Mouse (Mus musculus) kidney, adult 8-10 months (tissue): ENCODE measurements around the gene Ndufaf5.
"Not testable (repeated sequence)": the region's sequence is repeated elsewhere in the genome, so short reads cannot be mapped to it uniquely, and the experiment has no call there.

Source experiments
- DNase-seq, 2 experiments: peaks; one replicate each; pipeline ENCODE4 v3.0.0; 2022

Gene Ndufaf5

DNA sequence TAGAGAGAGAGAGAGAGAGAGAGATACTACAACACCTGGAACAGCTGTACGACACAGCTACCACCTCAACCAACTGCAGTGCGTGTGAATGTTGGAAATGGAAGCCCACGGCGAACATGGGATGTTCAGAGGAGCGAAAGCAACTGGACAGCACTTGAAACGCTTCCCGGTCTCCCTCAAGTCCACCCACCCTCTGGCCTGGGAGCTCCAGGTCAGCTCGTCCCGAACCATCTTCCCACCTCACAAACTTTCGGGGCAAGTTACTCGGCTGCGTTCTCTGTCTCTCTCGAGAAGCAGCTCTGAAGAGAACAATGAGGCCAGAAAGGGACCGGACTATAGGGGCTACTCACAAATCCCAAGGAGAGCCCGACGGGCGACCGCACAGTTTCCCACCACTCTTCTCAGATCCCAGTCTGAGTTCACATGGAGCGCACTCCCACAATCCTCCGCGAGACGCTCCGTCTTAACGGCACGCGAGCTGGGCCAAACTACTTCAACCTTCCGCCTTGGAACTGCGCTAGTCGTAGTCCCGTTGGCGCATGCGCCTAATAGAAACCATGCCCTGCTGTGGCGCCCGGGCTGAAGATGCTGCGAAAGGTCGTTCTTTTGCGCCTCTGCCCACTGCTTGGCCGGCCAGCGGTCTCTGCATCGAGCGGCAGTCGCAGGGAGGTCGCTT is at the start of gene Ndufaf5, which contains the start of gene Esf1:
TSS of gene Ndufaf5 (plus strand) at position 523 of the 676 bp plus-strand sequence.
TSS of gene Esf1 (minus strand) at position 438 of the 676 bp plus-strand sequence.
- DNase-seq: peak; percentile 96 to 99

DNA sequence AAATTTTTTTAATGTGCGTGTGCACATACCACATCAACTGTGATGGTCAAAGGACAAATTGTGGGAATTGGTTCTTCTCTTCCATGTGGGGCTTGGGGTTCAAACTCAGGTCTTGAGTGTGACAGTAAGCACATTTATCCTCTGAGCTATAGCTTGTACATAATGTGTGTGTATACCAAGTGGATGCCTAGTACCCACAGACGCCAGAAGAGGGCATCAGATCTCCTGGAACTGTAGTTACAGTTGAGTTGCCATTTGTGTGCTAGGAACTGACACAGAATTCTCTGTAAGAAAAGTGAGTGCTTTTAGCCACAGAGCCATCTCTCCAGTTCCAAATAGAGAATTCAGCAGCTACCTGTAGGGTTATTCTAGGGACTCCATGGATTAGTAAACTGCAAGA is 44.9 kb upstream of the Ndufaf5 start:
- no peak for DNase-seq

DNA sequence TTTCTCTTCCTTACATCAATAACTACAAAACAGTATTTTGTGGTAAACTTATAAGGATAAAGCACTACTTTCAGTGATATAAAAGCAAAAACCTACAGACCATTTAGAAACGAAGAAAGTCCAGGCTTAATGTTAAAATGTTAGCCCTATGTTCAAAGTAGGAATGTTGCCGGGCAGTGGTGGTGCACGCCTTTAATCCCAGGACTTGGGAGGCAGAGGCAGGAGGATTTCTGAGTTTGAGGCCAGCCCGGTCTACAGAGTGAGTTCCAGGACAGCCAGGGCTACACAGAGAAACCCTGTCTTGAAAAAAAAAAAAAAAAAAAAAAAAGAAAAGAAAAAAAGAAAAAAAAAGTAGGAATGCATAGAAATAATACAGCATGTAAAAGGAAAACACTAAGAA is 18.7 kb upstream of the Ndufaf5 start, which contains the start of gene Gm17374:
TSS of gene Gm17374 (plus strand) at position 301 of the 400 bp plus-strand sequence.
- DNase-seq: not testable (repeated sequence)

DNA sequence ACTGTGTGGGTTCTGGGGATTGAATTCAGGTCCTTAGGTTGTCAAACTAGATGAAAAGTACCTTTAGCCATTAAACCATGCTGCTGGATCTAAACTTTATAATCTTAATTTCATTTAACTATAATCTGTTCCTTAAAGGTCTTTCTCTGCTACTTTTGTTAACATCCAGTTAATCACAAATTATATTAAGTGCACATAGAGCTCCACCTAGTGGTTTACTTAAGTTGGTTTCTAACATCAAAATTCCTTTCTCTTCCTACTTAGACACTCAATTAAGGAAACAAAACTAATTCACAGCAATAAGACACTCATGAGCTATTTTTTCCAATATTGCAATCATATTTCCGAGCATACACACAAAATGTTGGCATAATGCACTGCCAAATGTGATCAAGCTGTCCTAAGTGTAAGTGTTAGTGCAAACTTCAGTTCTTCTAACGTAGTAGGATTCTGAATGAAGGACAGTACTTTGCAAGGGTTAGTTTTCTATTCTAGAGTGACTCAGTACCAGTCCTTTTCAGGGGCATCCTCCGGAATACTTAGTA is 11.2 kb upstream of the Ndufaf5 start:
- no peak for DNase-seq

DNA sequence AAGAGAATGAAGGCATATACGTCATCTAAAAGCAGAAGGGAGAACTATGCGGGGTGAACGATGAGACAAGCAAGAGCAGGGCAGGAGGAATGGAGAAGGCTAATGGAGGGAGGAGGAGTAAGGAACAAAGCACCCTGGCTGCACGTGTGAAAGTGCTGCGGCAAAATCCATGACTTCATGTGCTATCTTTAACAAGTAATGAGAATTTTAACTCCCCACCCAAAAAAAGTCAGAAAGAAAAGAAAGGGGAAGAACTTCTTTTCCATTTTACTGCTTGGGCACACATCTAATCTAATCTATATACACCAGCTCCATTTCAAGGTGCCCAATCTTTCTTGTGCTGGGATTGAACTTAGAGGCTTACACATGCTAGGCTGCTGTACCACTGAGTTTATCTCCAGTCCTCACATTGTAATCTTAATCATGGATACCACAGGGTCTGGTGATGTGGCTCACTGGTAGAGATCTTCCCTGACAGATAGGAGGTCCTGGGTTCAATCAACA is 7.0 kb upstream of the Ndufaf5 start:
- no peak for DNase-seq

DNA sequence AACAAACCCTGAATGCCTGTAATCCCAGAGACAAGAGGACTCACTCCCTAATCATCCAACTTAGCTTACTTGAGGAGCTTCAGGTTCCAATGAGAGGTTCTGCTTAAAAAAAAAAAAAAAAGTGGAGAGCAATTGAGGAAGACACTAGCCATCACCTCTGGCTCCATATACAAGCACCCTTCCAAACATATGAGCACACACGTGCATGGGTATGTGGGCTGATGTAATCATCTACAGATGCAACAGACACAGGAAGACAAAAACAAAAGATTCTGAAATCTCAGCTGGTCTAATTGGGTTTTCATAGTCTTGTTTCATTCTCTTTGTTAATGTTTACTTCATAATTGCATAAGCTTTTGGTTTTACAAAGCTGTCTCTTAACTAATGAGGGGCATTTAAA is 1.4 kb upstream of the Ndufaf5 start:
- no peak for DNase-seq

DNA sequence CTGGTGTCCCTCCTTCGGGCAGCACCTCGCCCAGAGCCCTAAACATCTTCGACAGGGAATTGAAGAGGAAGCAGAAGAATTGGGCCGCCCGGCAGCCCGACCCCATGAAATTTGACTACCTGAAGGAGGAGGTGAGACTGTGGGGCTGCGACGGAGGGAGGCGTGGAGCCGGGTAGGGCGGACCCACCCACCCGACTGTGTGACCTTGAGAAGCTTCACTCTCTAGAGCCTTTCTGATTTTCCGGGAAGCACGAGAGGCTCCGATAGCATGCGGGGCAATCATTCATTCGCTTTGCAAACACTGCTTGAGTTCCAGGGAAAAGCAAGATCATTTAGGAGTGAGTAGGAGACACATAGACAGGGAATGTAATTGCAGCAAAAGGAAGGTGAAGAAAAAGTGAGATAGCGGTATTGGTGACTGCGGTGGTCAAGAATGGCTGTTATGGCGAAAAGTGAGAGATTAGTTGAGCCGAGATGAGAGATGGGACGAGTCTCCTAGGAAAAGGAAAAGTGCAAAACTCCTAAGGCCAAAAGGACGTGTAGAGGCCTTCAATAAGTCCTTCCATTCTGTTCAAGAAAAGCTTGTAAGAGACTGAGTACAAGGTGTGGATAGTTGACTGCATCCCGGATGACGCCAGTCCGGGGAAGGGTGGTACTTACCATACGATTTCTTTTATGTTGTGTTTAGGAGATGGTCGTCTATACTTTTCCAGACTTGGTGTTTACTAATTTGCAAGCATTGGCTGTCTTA is 529 bp downstream of the Ndufaf5 start:
- peak in 1 of 2 experiments; percentile 1 for DNase-seq

DNA sequence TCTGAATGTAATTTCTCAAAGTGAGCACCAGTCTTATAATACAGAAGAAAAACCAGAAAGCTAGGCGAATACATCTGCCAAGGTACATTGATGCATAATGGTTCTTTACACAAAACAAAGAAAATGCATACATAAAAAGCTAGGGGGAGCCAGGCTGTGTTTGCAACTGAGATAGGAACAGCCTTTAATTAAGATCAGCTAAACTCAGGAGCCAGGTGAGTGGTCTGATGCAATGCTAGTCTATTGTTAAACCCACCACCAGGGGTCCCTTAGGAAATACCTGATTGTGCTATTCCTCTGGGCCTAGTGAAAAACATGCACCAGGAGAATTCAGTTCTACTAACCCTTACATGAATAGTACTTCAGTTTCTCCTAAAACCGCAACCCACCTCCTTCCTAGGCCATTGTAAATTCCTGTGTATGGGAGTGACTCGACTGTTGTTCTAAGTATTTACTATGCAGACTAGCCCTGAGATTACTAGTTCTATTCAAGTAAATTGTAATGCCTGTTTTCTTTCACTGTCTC is 15.3 kb downstream of the Ndufaf5 start:
- not testable (repeated sequence) for DNase-seq

DNA sequence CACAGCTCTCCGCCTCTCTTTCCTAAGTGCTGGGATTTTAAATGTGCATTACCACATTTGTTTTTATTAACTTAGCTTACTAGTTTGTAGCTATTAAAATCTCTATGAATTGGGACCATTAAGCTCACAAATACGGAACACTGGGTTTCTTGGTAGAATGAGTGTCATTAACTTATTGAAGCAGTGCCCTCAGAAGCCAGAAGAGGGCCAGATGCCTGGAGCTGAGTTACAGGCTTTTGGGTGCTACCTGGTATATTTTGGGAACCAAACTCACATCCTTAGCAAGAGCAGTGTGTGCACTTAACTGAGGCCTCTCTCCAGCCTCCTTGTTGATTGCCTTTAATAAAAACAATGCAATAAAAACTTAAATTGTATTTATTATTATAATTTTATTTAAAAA is 30.3 kb downstream of the Ndufaf5 start:
- DNase-seq: no peak

DNA sequence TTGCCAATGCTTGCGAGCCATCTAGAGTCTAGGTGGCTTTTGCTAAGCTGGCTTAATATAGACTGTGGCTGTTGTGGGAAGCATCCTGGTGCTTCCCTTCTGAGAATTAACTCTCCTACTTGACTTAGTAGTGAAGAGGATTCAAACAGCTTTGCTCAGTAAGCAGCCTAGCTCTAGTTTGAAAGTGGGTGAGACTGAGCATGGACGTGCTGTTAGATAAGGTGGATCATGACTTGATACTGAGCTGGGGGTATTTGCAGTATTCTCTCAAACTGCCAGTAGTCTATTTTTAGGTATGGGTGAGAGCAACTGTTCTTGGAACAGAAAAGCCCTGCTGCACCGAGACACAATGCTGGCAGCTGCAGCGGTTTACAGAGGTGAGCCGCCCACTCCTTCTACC is 32.1 kb downstream of the Ndufaf5 start:
- DNase-seq: no peak

DNA sequence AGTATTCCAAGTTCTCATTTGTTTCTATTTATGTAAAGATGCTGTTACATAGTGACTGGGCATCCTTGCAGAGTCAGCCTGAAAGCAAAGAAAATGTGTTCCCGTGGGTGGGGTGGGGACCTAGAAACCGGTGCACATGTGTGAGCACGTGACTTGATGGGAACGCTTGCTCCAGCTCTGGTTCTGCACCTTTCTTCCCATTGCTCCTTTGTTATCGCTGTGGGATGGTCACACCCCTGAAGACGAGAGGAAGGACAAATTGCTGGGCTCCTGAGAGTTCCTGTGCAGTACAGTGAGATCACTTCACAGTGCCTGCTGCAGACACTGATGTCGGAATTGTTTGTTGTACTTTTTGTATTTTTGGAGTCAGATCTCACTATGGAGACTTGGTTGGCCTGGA is 33.3 kb downstream of the Ndufaf5 start:
- no peak for DNase-seq

DNA sequence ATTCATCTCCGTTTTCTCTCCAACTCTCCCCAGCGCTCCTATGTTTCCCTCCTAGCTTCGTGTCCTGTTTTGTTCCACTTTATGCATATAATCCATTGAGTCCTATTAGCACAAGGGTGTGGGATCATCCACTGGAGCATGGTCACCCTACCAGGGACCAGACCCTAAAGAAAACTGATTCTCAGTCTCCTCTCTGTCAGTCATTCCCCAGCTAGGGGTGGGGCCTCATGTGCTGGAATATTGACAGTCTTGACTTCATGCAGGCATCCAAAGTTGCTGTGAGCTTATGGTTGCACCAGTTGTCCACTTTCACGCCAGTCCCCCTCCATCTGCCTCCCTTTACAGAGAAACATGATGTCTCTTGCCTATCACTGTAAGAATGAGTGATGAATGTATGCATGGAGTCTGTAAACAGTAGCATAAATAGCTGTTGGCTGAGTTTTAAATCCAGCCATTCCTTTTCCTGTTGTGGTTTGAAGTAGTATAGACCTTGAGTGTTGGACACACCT is 44.1 kb downstream of the Ndufaf5 start:
- DNase-seq: no peak

DNA sequence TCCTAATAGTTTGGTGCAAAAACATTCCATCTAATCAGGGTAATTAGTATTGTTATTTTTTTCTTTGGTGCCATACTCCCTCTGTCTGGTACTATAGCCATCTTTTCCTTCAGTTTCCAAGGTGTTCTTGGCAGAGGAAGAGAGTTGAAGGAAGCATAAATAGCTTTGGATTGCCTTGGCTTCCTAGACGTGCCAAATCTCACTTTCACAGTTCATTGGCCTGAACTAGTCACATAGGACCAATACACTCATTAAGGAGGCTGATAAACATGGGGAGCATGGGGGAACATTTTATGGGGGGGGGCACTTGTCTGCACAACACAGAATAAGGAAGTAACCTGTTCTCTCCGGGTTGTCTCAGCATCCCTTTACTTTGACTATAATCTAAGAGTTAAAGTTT is 45.0 kb downstream of the Ndufaf5 start:
- DNase-seq: no peak

DNA sequence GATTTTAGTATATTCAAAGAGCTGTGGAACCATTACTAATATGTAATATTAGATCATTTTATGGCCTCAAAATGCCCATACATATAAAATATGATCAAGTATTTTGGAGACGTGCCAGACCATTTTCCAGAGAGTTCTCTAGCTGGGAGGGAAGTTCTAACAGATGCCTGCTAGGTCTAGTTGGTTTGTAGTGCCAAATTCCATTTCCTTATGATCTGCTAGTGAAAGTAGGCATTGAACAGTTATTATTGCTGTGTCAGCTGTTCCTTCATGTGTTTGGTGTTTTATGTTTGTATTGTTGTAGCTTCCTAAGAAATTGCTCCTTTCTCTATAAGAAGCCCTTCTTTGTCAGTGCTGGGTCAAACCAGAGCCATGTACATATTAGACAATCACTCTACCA is 45.5 kb downstream of the Ndufaf5 start:
- no peak for DNase-seq

DNA sequence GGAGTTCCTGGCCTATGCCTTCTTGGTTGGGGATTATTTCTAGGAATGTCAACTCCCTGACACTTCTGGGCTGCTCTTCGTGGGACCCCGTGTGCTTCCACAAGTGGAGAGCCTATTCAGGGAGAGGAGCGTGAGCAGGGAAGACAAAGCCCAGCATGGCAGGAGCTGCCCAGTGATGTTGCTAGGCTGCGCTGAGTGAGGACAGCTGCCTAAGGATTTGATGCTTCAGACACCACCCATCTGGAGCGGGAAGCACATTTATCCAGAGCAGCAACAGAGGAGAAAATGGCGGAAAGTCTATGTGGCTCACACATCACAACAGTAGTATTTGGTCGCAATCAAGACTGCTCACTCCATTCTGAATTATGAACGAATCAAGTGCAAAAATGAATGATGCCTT is 49.9 kb downstream of the Ndufaf5 start:
- DNase-seq: no peak

DNA sequence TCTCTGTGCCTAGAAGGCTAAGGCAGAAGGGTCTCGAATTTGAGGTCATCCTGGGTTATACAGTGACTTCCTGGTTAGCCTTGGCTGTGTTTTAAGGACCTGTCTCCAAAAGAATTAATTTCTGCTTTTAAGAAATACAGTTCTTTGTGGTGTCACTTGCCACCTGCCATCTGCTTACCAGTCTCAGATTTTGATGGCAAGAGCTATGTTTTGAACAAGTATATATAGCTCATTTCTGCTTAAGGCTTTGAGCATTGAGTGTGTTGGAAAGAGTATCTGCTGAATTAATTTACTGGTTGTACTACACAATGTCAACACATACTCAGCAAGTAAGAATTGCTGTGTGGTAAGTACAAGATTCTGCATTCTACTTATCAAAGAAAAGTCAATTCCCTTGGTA is 59.8 kb downstream of the Ndufaf5 start:
- no peak for DNase-seq

DNA sequence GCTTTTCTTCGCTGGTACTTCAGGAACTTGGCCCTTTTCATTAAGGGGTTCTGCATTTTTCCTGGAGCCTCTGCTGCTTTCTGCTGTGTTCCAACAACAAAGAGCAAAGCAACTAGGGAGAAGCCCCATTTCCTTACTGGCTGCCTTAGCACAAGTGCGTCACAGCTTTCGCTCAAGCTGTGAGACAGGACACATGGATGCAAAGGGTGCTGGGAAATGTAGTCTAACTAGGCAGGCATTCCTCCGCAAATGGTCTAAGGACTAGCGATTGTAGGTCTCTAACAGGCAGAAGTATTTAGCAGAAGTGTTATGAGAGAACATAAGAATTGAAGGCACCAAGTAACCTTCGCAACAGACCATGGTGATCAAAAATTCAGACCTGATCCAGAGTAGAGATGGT is 66.8 kb downstream of the Ndufaf5 start:
- DNase-seq: no peak

DNA sequence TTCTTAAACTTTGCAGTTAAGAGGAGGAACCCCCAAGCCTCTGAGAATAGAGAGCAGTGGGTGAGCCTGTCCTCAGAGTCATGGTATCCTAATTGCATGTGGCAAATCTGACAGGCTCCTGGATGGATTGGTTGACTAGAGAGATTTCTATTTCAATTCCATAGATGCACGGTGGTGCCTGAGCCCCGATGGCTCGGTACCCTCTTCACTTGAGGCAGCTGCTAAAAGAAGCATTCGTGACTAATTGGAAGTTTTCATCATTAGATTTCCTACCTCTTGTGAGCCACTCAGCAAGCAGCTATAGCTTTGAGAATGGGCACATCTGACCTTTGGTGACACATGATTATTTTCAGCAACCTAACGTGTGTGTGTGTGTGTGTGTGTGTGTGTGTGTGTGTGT is 71.9 kb downstream of the Ndufaf5 start:
- DNase-seq: no peak

DNA sequence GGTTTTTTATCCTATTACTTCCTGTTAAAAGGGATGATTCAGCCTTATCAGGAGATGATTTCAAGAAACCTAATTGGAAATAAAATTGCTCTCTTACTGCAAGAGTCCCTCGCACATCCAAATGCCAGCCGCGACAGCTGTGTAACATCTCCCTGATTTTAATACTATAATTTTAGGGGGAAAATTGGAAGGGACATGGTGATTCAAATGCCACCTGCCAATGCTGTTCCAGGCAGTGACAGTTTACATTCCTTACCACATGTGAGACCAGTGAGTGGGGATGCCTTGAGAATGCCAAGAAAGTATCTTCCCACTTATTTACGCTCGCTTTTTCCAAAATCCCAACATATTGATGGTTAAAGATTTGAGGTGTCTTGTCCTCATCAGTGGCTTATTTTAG is 72.7 kb downstream of the Ndufaf5 start:
- DNase-seq: no peak
